In the genomic region with DNA sequence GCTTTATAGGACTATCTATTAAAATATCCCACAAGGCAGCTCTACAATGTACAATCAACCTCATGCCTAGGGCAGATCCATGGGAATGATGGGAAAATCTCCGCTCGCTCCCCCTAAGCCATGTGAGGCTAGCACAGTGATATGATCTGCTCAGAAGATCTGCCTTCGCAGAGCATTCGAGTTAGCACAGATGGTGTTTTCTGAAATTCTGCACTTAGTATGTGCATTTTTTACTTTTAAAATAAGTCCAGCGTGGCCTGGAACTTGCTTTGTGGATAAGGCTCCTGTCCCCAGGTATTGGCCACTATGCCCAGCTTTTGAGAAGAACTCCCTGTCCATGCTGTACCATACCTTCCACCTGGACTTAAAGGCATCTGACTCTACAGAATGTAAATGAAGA, we compare ENCODE assay signal across 24 mouse cellular contexts.
DNase-seq lines count a peak whose midpoint lies in the region; ATAC-seq and TF ChIP-seq lines count a peak whose summit lies in the region.
"Had no signal": no experiment of that assay in that cellular context is flagged by ENCODE, and none has a peak within 500 bp of the region (broad histone marks: within the 10 kb centered on the region; RNA-seq: fewer than 3 reads in every experiment).

No protein-coding gene starts in this region.

- no peak overlapping the region for H3K4me3 ChIP-seq in left cerebral cortex, adult 2 months
- H3K4me3 ChIP-seq: embryonic facial prominence, embryonic 13.5 days; embryonic facial prominence, embryonic 15.5 days; erythroblast, embryonic 14.5 days; forebrain, embryonic 10.5 days; forebrain, embryonic 12.5 days had no signal

- no peak for TF ChIP-seq CTCF in left cerebral cortex, adult 2 months (IDR thresholded peaks at IDR 0.05)

- ATAC-seq in frontal cortex, adult (ENCODE audit: low TSS enrichment), result peak; percentile 43; the same call in 1 of the 2 replicates
- ATAC-seq: activated CD4-positive, CD25-positive, alpha-beta regulatory T cell, adult 4 months; forebrain, embryonic 14.5 days had no signal

- intact Hi-C loops in left cerebral cortex, adult 2 months (cut with DNase I), result loop anchor here (5.0 kb wide), 1 partner anchor 79 kb away; no protein-coding TSS in a partner anchor
- intact Hi-C loops in heart, postnatal 10 days (cut with DNase I), result loop anchor here (10.0 kb wide), 2 partner anchors 179 to 301 kb away; a partner anchor contains a TSS

- no peak for DNase-seq in frontal cortex, postnatal 25 days (ENCODE audit: low spot score in 2 of 2)
- no peak for DNase-seq in left cerebral cortex, adult 2 months (ENCODE audit: extremely low spot score in 1 of 2, low spot score in 2 of 2)
- DNase-seq in left cerebral cortex, adult 18-20 months (ENCODE audit: low spot score in 2 of 2), result no peak
- DNase-seq in brain, adult 2 months (ENCODE audit: low read depth, low spot score), result peak; percentile 53
- peak; percentile 31 for DNase-seq in telencephalon, adult 2 months (ENCODE audit: low read depth, low spot score)
- DNase-seq in heart, postnatal 10 days, result no peak
- DNase-seq: adrenal gland, adult 8-10 months; adrenal gland, postnatal 14 days; adrenal gland, postnatal 36 days; cerebellum, adult 11 months; cerebellum, adult 18-20 months; cerebellum, adult 8-10 months; cerebellum, adult 9-11 months; cerebellum, postnatal 14 days; cerebellum, postnatal 36 days; embryo, embryonic 11 days had no signal

- H3K27ac ChIP-seq in left cerebral cortex, adult 2 months, result peak overlapping the region; percentile 29
- H3K27ac ChIP-seq: embryonic facial prominence, embryonic 13.5 days; embryonic facial prominence, embryonic 15.5 days; forebrain, embryonic 10.5 days; forebrain, embryonic 12.5 days had no signal

Comparison
In these comparisons a context has a peak if more than half of its experiments do, and no peak if none do; other contexts are left out.
1. DNase-seq: peak in brain, adult 2 months (single experiment) and telencephalon, adult 2 months (single experiment); none in frontal cortex, postnatal 25 days (0 of 2), left cerebral cortex, adult 2 months (0 of 2), left cerebral cortex, adult 18-20 months (0 of 2) and heart, postnatal 10 days (0 of 2).